Mouse (Mus musculus) CD4-positive, CD25-positive, alpha-beta regulatory T cell, adult 9 weeks (primary cell): ENCODE data around the gene Arpp19. TPM values are rescaled to one million over a fixed set of nuclear protein-coding genes. Genes with fewer than 3 reads are reported as not detected.

Experiments
- polyA plus RNA-seq: library from polyadenylated mRNA; unstranded; fragments of 100-300 nt; shearing (Covaris generic); gene quantifications from one replicate; pipeline ENCODE4 v1.2.1, GENCODE M21; 2017

The Arpp19 gene
- 314 TPM for polyA plus RNA-seq

GRCm38 (mm10) chr9:75037451-75038356 lies at the start of gene Arpp19:
TSS of gene Arpp19 (plus strand) at chr9:75037614.

GRCm38 (mm10) chr9:75070457-75071028 lies 33.1 kb downstream of the Arpp19 start, which contains the start of gene Myo5a:
TSS of gene Myo5a (plus strand) at chr9:75071015.

Other genes starting within 250 kb of the Arpp19 start
- not detected for gene Onecut1, start 175.7 kb upstream of the Arpp19 start, polyA plus RNA-seq
- gene Fam214a, start 84.7 kb upstream of the Arpp19 start, polyA plus RNA-seq, result 36.3 TPM
- 6.0 TPM for gene Myo5a, start 33.4 kb downstream of the Arpp19 start, polyA plus RNA-seq
- 0.61 TPM for gene Myo5c, start 194.4 kb downstream of the Arpp19 start, polyA plus RNA-seq